Mouse (Mus musculus) lung, embryonic 14.5 days (tissue): ENCODE results near the gene Atp6v0a1. TPM values are rescaled to one million over a fixed set of nuclear protein-coding genes. Genes with fewer than 3 reads are reported as not detected.

ENCODE experiments used
- ATAC-seq: fragments of 200-750 bp; cut with Nextera tagmentation; 2 replicates; pipeline ENCODE4 v1.8.0; 2017; ENCODE audit warnings: mild to moderate bottlenecking, moderate TSS enrichment, moderate library complexity; ENCODE audit not compliant: insufficient read depth
- DNase-seq: peaks from one replicate; pipeline ENCODE4 v3.0.0-alpha.2; 2015
- H3K27ac ChIP-seq: fragments of 300-500 bp; sonication (generic); 2 replicates; pipeline ENCODE4 v1.5.1; 2014; ENCODE audit warnings: low read depth, mild to moderate bottlenecking, moderate library complexity
- H3K27me3 ChIP-seq: fragments of 300-500 bp; sonication (generic); 2 replicates; pipeline ENCODE4 v1.6.1; 2014; ENCODE audit warnings: low read length, control low read depth; ENCODE audit not compliant: insufficient read depth
- H3K36me3 ChIP-seq: fragments of 300-500 bp; sonication (generic); 2 replicates; pipeline ENCODE4 v1.6.1; 2014; ENCODE audit warnings: control low read depth; ENCODE audit not compliant: insufficient read depth
- H3K4me1 ChIP-seq: fragments of 300-500 bp; sonication (generic); 2 replicates; pipeline ENCODE4 v1.6.1; 2014; ENCODE audit warnings: antibody characterized with exemption, control low read depth; ENCODE audit not compliant: insufficient read depth
- H3K4me2 ChIP-seq: fragments of 300-500 bp; sonication (generic); 2 replicates; pipeline ENCODE4 v1.6.1; 2014; ENCODE audit warnings: mild to moderate bottlenecking
- H3K4me3 ChIP-seq: fragments of 300-500 bp; sonication (generic); 2 replicates; pipeline ENCODE4 v1.5.1; 2014; ENCODE audit warnings: low read depth, low read length
- H3K9ac ChIP-seq: fragments of 300-500 bp; sonication (generic); 2 replicates; pipeline ENCODE4 v1.6.1; 2014
- H3K9me3 ChIP-seq: fragments of 300-500 bp; sonication (generic); 2 replicates; pipeline ENCODE4 v1.6.1; 2016; ENCODE audit warnings: low read depth, low read length, control low read depth
- CTCF ChIP-seq: IDR thresholded peaks from 2 replicates; pipeline ENCODE4 v1.5.1; 2016; ENCODE audit warnings: antibody characterized with exemption, low read depth
- WGBS: fragments of 180-500 bp; shearing (Covaris S2); extraction: QIAGEN DNeasy Blood & Tissue Kit; methylation state at CpG from one replicate; pipeline ENCODE4 v1.1.7; 2014; 5-methylcytosine and 5-hydroxymethylcytosine counted together
- polyA plus RNA-seq: library from polyadenylated mRNA; unstranded; fragments of >200 nt; fragmentation: Nextera tagmentation; extraction: Ambion mirVana; gene quantifications from 2 replicates; pipeline ENCODE4 v1.2.1, GENCODE M21; 2014

Gene Atp6v0a1
- polyA plus RNA-seq, 1 experiment from 2014 or later: 38.0 TPM

- no peak within 1 kb of the TSS for H3K9ac ChIP-seq
- H3K4me3 ChIP-seq: no peak within 1 kb of the TSS
- DNase-seq (no peak), ATAC-seq (no peak)
- H3K27me3 ChIP-seq: peaks cover 44% of the 10 kb centered on the region
- TF ChIP-seq CTCF: no peak
- H3K36me3 ChIP-seq: no peaks in the 10 kb centered on the region
- WGBS: 67% methylated on average over 9 of the region's 9 CpGs
- H3K4me2 ChIP-seq: no peak within 1 kb of the TSS
- 0 out of 2 replicates have a peak, but pooled peaks cover 6% of the 10 kb centered on the region for H3K4me1 ChIP-seq
- no peak within 1 kb of the TSS for H3K27ac ChIP-seq
- no peaks in the 10 kb centered on the region for H3K9me3 ChIP-seq
Observed at GRCm38 (mm10) chr11:101078121-101078520, 68.9 kb downstream of the Atp6v0a1 start, which contains the start of gene Hsd17b1. Hsd17b1 (plus strand) TSS chr11:101078411.

- H3K9ac ChIP-seq: no peak overlapping the region
Observed at GRCm38 (mm10) chr11:101079746-101080145, 70.5 kb downstream of the Atp6v0a1 start.

DNA sequence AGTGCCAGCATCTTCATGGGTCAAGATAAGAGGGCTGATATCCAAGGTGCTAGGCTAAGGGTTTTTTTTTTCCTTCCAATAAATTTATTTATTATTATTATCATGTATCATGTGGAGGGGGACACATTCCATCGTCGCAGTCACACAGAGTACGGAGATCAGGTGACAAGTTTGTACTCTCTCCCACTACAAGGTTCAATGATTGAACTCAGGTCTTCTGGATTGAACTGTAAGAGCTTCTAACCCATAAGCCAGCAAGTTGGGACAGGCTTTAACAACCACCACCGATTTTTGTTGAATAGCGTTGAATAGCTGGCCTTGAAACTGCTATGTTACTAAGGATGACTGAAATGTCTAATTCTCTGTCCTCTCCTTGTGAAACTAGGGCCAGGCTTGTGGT is 71.2 kb downstream of the Atp6v0a1 start:
- peaks cover 6% of the 10 kb centered on the region; the same call in 1 of the 2 replicates for H3K4me1 ChIP-seq
- H3K4me2 ChIP-seq: no peak overlapping the region
- H3K9me3 ChIP-seq: no peaks in the 10 kb centered on the region
- no peak for ATAC-seq
- H3K27me3 ChIP-seq: peaks cover 44% of the 10 kb centered on the region
- no peak overlapping the region for H3K9ac ChIP-seq
- TF ChIP-seq CTCF: no peak
- H3K4me3 ChIP-seq: no peak overlapping the region; the same call in 1 of the 2 replicates
- peaks cover 6% of the 10 kb centered on the region; the same call in 1 of the 2 replicates for H3K36me3 ChIP-seq
- no peak for DNase-seq
- 68% methylated on average over 5 of the region's 5 CpGs for WGBS
- H3K27ac ChIP-seq: no peak overlapping the region

More at GRCm38 (mm10) chr11:101079746-101080145, 70.5 kb downstream of the Atp6v0a1 start:
- Histone ChIP-seq H3K9me3 (no peaks in the 10 kb centered on the region), H3K4me1 (peaks cover 6% of the 10 kb centered on the region; the same call in 1 of the 2 replicates), H3K4me3 (peak overlapping the region; percentile 8; the same call in 1 of the 2 replicates), H3K27me3 (peaks cover 44% of the 10 kb centered on the region), H3K36me3 (peaks cover 3% of the 10 kb centered on the region; the same call in 1 of the 2 replicates), H3K27ac (no peak overlapping the region), H3K4me2 (peak overlapping the region; percentile 21; the same call in 1 of the 2 replicates)
- WGBS: 4% methylated on average over 27 of the region's 27 CpGs
- TF ChIP-seq CTCF: no peak
- no peak for ATAC-seq
- DNase-seq: no peak

GRCm38 (mm10) chr11:101081659-101082058 is 72.4 kb downstream of the Atp6v0a1 start:
- peaks cover 44% of the 10 kb centered on the region for H3K27me3 ChIP-seq
- peak overlapping the region; percentile 79 for H3K27ac ChIP-seq
- no peak for DNase-seq

DNA sequence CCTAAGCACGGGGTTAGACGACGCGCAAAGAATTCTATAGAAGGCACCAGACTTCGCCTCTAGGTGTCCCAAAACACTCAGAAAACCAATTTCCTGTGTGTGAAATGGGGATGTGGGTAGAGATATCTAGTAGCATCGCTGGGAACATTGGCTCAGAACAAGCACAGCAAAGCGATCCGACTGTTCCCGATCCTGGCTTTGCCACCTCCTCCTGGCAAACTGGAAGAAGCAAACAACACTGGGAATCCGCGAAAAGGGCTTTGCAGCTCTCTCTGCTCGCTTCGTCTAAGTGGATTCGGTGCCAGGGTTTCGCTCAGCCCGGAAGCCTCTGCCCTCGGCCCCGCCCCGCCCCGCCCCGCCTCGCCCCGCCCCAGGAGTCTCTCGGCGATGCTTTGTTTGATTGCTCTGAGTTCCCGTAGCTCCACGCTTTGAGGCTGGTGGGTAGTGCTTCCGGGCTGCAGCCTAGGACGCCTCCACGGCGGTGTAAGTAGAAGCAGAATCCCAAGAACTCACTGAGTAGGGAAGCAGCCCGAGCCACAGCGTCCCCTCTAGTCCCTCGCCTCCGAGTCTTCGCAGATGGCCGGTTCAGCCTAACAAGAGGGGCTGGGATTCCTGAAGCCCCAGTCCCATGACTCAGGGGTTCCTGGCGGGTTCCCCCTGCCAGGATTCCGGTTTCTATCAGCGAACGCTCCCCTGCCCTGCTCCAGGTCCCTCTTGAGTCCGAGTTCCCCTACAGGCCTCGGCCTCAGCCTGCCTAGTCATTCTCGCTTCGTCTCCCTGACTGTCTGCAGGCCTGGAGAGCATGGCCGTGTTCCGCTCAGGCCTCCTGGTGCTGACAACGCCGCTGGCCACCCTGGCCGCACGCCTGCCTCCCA is 73.2 kb downstream of the Atp6v0a1 start, which contains the start of gene Coasy:
Gene Coasy, plus strand, starts transcription at position 358 of the 875 bp plus-strand sequence.
- Histone ChIP-seq H3K4me1 (peaks cover 10% of the 10 kb centered on the region; the same call in 1 of the 2 replicates), H3K9me3 (no peaks in the 10 kb centered on the region), H3K4me2 (peak within 1 kb of the TSS; percentile 98), H3K36me3 (peaks cover 12% of the 10 kb centered on the region; the same call in 1 of the 2 replicates), H3K9ac (peak within 1 kb of the TSS; percentile 87), H3K27ac (peak within 1 kb of the TSS; percentile 93), H3K27me3 (peaks cover 44% of the 10 kb centered on the region), H3K4me3 (peak within 1 kb of the TSS; percentile 83)
- TF ChIP-seq CTCF: peak; percentile 62
- under 1% methylated on average over 51 of the region's 51 CpGs for WGBS
- ATAC-seq (peak; percentile 88), DNase-seq (peak; percentile 94)

More at GRCm38 (mm10) chr11:101081659-101082058, 72.4 kb downstream of the Atp6v0a1 start:
- Histone ChIP-seq H3K4me3 (peak overlapping the region; percentile 83), H3K4me1 (peaks cover 10% of the 10 kb centered on the region; the same call in 1 of the 2 replicates), H3K9me3 (no peaks in the 10 kb centered on the region), H3K36me3 (peaks cover 12% of the 10 kb centered on the region; the same call in 1 of the 2 replicates), H3K4me2 (peak overlapping the region; percentile 98), H3K9ac (peak overlapping the region; percentile 87)
- TF ChIP-seq CTCF: no peak
- 4% methylated on average over 10 of the region's 10 CpGs for WGBS
- no peak for ATAC-seq

GRCm38 (mm10) chr11:101083083-101083697 is 73.9 kb downstream of the Atp6v0a1 start:
- no peak for DNase-seq
- H3K9me3 ChIP-seq: no peaks in the 10 kb centered on the region
- H3K4me1 ChIP-seq: peaks cover 10% of the 10 kb centered on the region
- H3K36me3 ChIP-seq: peaks cover 12% of the 10 kb centered on the region; the same call in 1 of the 2 replicates
- peak overlapping the region; percentile 87 for H3K9ac ChIP-seq
- TF ChIP-seq CTCF: no peak
- peak overlapping the region; percentile 93 for H3K27ac ChIP-seq
- ATAC-seq: peak; percentile 24
- peak overlapping the region; percentile 98 for H3K4me2 ChIP-seq
- 27% methylated on average over 19 of the region's 19 CpGs for WGBS
- H3K27me3 ChIP-seq: peaks cover 37% of the 10 kb centered on the region
- peak overlapping the region; percentile 83 for H3K4me3 ChIP-seq

DNA sequence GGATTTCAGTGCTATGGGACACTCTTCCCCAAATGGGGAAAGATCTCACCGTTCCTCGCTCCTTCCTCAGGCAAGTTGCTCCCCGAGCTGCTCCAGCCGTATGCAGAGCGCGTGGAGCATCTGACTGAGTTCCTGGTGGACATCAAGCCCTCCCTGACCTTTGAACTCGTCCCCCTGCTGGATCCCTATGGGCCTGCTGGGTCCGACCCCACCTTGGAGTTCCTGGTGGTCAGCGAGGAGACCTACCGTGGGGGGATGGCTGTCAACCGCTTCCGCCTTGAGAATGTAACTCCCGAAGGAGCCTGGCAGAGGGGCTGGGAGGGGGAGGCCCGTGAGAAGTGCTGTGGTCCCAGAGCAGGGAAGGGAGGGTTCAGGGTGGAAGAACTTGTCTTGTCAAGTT is 75.0 kb downstream of the Atp6v0a1 start:
- Histone ChIP-seq H3K9me3 (no peaks in the 10 kb centered on the region), H3K36me3 (peaks cover 16% of the 10 kb centered on the region), H3K4me1 (peaks cover 10% of the 10 kb centered on the region), H3K27me3 (peaks cover 26% of the 10 kb centered on the region), H3K4me2 (no peak overlapping the region), H3K4me3 (no peak overlapping the region), H3K27ac (no peak overlapping the region), H3K9ac (no peak overlapping the region)
- ATAC-seq: no peak
- no peak for TF ChIP-seq CTCF
- WGBS: 82% methylated on average over 14 of the region's 14 CpGs
- DNase-seq: no peak
